Mouse (Mus musculus) thymus, adult 2 months (tissue): ENCODE results near the gene Stac2.

Source experiments
- CTCF ChIP-seq: fragments of 200-500 bp; IDR thresholded peaks from 2 replicates; pipeline ENCODE4 v1.5.1; 2012; ENCODE audit warnings: mild to moderate bottlenecking, control low read depth, low read length, moderate library complexity, borderline replicate concordance; ENCODE audit not compliant: control insufficient read depth, poor library complexity, insufficient read depth; ENCODE audit errors: extremely low read depth
- POLR2A ChIP-seq: fragments of 200-500 bp; IDR thresholded peaks from 2 replicates; pipeline ENCODE4 v1.6.1; 2012; ENCODE audit warnings: mild to moderate bottlenecking, low read length, control low read depth, moderate library complexity; ENCODE audit not compliant: control insufficient read depth, poor library complexity, insufficient read depth; ENCODE audit errors: extremely low read depth

DNA sequence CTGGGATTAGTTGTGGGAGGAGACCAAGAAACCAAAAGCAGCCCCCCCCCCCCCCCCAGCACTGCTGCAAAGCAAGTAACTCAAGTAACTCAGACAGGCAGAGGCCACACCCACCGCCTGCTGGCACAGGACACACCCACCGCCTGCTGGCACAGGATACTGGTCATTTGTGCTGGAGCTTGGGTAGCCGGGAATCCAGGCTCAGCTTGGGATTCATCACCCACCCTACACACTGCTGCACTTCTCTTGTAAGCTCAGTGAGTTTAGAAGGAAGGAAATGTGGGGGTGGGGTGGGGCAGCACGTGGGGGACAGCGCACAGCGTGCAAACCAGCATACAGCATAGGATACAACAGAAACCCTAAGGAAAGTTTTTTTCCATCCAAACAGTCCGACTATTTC, 35.0 kb upstream of the Stac2 start:
- TF ChIP-seq POLR2A (no peak), CTCF (no peak)
